Mouse (Mus musculus) urinary bladder, adult 18-20 months (tissue): ENCODE data around the gene Ugt1a6b.
A peak's percentile ranks its signal among the peaks of the same experiment; 100 is the strongest.
"Not testable (repeated sequence)": the region's sequence is repeated elsewhere in the genome, so short reads cannot be mapped to it uniquely, and the experiment has no call there.

Experiments used
- DNase-seq, 2 experiments: peaks; one replicate each; pipeline ENCODE4 v3.0.0; 2022; ENCODE audit warnings: low spot score in 2 of 2, mixed read lengths in 2 of 2

The Ugt1a6b gene

GRCm38 (mm10) chr1:88103019-88103418 is at the start of gene Ugt1a6b:
Gene Ugt1a6b (plus strand): TSS chr1:88103252.
- DNase-seq = peak in 1 of 2 experiments; percentile 62

GRCm38 (mm10) chr1:88055088-88055487 is 48.0 kb upstream of the Ugt1a6b start, which contains the start of gene Ugt1a10:
Gene Ugt1a10 (plus strand): TSS chr1:88055388.
- no peak for DNase-seq

- not testable (repeated sequence) for DNase-seq
Observed at GRCm38 (mm10) chr1:88066472-88067102, 36.5 kb upstream of the Ugt1a6b start.

- no peak for DNase-seq
Observed at GRCm38 (mm10) chr1:88070495-88070894, 32.6 kb upstream of the Ugt1a6b start, which contains the start of gene Ugt1a9. Gene Ugt1a9 (plus strand): TSS chr1:88070800.

GRCm38 (mm10) chr1:88070902-88071301 is 32.1 kb upstream of the Ugt1a6b start:
- no peak for DNase-seq

GRCm38 (mm10) chr1:88074471-88074870 is 28.6 kb upstream of the Ugt1a6b start:
- DNase-seq = no peak

GRCm38 (mm10) chr1:88077128-88077527 is 25.9 kb upstream of the Ugt1a6b start:
- DNase-seq = no peak

GRCm38 (mm10) chr1:88081670-88082069 is 21.4 kb upstream of the Ugt1a6b start:
- DNase-seq = no peak

- DNase-seq = no peak
Observed at GRCm38 (mm10) chr1:88086125-88086524, 16.9 kb upstream of the Ugt1a6b start.

GRCm38 (mm10) chr1:88087513-88087912 is 15.5 kb upstream of the Ugt1a6b start, which contains the start of gene Ugt1a8:
Gene Ugt1a8 (plus strand): TSS chr1:88087813.
- DNase-seq = no peak

GRCm38 (mm10) chr1:88092341-88092740 is 10.7 kb upstream of the Ugt1a6b start:
- no peak for DNase-seq

- not testable (repeated sequence) for DNase-seq
Observed at GRCm38 (mm10) chr1:88094270-88094676, 8.8 kb upstream of the Ugt1a6b start.

- DNase-seq = peak; percentile 57 to 60
Observed at GRCm38 (mm10) chr1:88094941-88095492, 8.0 kb upstream of the Ugt1a6b start, which contains the start of gene Ugt1a7c. Gene Ugt1a7c (plus strand): TSS chr1:88095062.

GRCm38 (mm10) chr1:88098546-88098945 is 4.5 kb upstream of the Ugt1a6b start:
- peak in 1 of 2 experiments; percentile 45 for DNase-seq

- not testable (repeated sequence) for DNase-seq
Observed at GRCm38 (mm10) chr1:88099691-88100090, 3.4 kb upstream of the Ugt1a6b start.

- not testable (repeated sequence) for DNase-seq
Observed at GRCm38 (mm10) chr1:88103697-88104468, 831 bp downstream of the Ugt1a6b start.

- no peak for DNase-seq
Observed at GRCm38 (mm10) chr1:88104667-88105430, 1.8 kb downstream of the Ugt1a6b start.

- no peak for DNase-seq
Observed at GRCm38 (mm10) chr1:88105656-88106055, 2.6 kb downstream of the Ugt1a6b start.

- not testable (repeated sequence) for DNase-seq
Observed at GRCm38 (mm10) chr1:88109027-88109557, 6.0 kb downstream of the Ugt1a6b start.

- not testable (repeated sequence) for DNase-seq
Observed at GRCm38 (mm10) chr1:88109604-88110003, 6.6 kb downstream of the Ugt1a6b start.

GRCm38 (mm10) chr1:88112769-88113168 is 9.7 kb downstream of the Ugt1a6b start:
- not testable (repeated sequence) for DNase-seq
